Mouse (Mus musculus) embryonic fibroblast, embryonic 13.5 days (primary cell): ENCODE results near the gene Fbxo2.

Experiments
- CTCF ChIP-seq: IDR thresholded peaks from 2 replicates; pipeline ENCODE4 v1.5.1; 2011; ENCODE audit warnings: mild to moderate bottlenecking, control low read depth, low read length, moderate library complexity, borderline replicate concordance; ENCODE audit not compliant: insufficient read depth
- POLR2A ChIP-seq: IDR thresholded peaks from 2 replicates; pipeline ENCODE4 v1.6.1; 2011; ENCODE audit warnings: low read depth, mild to moderate bottlenecking, control low read depth, low read length, moderate library complexity

DNA sequence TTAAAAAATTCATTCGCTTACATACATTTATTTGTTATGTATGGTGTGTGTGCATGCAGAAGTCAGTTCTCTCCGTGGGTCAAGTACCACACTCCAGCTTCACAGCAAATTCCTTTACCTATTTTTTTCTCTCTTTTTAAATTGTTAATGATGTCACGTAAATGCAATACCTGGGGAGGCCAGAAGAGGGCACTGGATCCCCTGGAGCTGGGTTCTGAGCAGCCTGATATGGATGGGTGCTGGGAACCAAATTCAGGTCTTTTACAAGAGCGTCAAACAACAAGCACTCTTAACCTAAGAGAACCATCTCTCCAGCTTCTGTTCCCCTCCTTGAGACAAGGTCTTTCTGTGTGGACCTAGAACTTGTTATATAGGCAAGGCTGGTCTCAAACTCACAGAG, 43.8 kb upstream of the Fbxo2 start:
- TF ChIP-seq CTCF: no peak
- no peak for TF ChIP-seq POLR2A
